Mouse (Mus musculus): ENCODE measurements around the gene Vipas39.
"Not testable (repeated sequence)": the region's sequence is repeated elsewhere in the genome, so short reads cannot be mapped to it uniquely, and the experiment has no call there.

Vipas39 gene

GRCm38 (mm10) chr12:87266108-87266826 is at the start of gene Vipas39, which contains the start of gene Ahsa1:
TSS of gene Vipas39 (minus strand) at chr12:87266256.
TSS of gene Ahsa1 (plus strand) at chr12:87266479.
- peak; percentile 96 for DNase-seq

- no peak for DNase-seq
Observed at GRCm38 (mm10) chr12:87313098-87313497, 47.0 kb upstream of the Vipas39 start.

GRCm38 (mm10) chr12:87306584-87306844 is 40.5 kb upstream of the Vipas39 start:
- DNase-seq: not testable (repeated sequence)

- DNase-seq: no peak
Observed at GRCm38 (mm10) chr12:87305767-87306583, 39.9 kb upstream of the Vipas39 start.

- DNase-seq: no peak
Observed at GRCm38 (mm10) chr12:87301189-87301588, 35.1 kb upstream of the Vipas39 start.

- peak; percentile 5 for DNase-seq
Observed at GRCm38 (mm10) chr12:87300441-87300690, 34.3 kb upstream of the Vipas39 start.

GRCm38 (mm10) chr12:87299657-87300440 is 33.8 kb upstream of the Vipas39 start, which contains the start of gene Ism2:
TSS of gene Ism2 (minus strand) at chr12:87299705.
- DNase-seq: peak; percentile 7

GRCm38 (mm10) chr12:87299037-87299656 is 33.1 kb upstream of the Vipas39 start:
- DNase-seq: peak; percentile 4

- no peak for DNase-seq
Observed at GRCm38 (mm10) chr12:87293934-87294333, 27.9 kb upstream of the Vipas39 start.

- no peak for DNase-seq
Observed at GRCm38 (mm10) chr12:87289100-87289499, 23.0 kb upstream of the Vipas39 start.

GRCm38 (mm10) chr12:87284726-87285125 is 18.7 kb upstream of the Vipas39 start:
- no peak for DNase-seq

- DNase-seq: no peak
Observed at GRCm38 (mm10) chr12:87284268-87284667, 18.2 kb upstream of the Vipas39 start.

- DNase-seq: no peak
Observed at GRCm38 (mm10) chr12:87283706-87284105, 17.6 kb upstream of the Vipas39 start.

- DNase-seq: no peak
Observed at GRCm38 (mm10) chr12:87282743-87283142, 16.7 kb upstream of the Vipas39 start.

GRCm38 (mm10) chr12:87281766-87282165 is 15.7 kb upstream of the Vipas39 start:
- DNase-seq: no peak

GRCm38 (mm10) chr12:87279879-87280278 is 13.8 kb upstream of the Vipas39 start:
- no peak for DNase-seq

- DNase-seq: no peak
Observed at GRCm38 (mm10) chr12:87279350-87279749, 13.3 kb upstream of the Vipas39 start.

GRCm38 (mm10) chr12:87278118-87278730 is 12.2 kb upstream of the Vipas39 start:
- DNase-seq: no peak

- not testable (repeated sequence) for DNase-seq
Observed at GRCm38 (mm10) chr12:87277251-87277650, 11.2 kb upstream of the Vipas39 start.

- no peak for DNase-seq
Observed at GRCm38 (mm10) chr12:87274853-87275831, 9.1 kb upstream of the Vipas39 start.

GRCm38 (mm10) chr12:87267682-87268081 is 1.6 kb upstream of the Vipas39 start:
- DNase-seq: no peak
